Mouse (Mus musculus) bone marrow macrophage, adult 2 months (primary cell): ENCODE measurements around the gene Dpm3.

ENCODE experiments used
- CTCF ChIP-seq: IDR thresholded peaks from 2 replicates; pipeline ENCODE4 v1.5.1; 2012; ENCODE audit warnings: low read depth, mild to moderate bottlenecking, low read length, moderate library complexity
- POLR2A ChIP-seq: IDR thresholded peaks from 2 replicates; pipeline ENCODE4 v1.6.1; 2012; ENCODE audit warnings: mild to moderate bottlenecking, low read depth, low read length, borderline replicate concordance

- TF ChIP-seq CTCF (no peak), POLR2A (no peak)
Measured at GRCm38 (mm10) chr3:89210162-89210561, 49.0 kb upstream of the Dpm3 start.
